Mouse (Mus musculus): Measurements from ENCODE around the gene Angptl3.

DNA sequence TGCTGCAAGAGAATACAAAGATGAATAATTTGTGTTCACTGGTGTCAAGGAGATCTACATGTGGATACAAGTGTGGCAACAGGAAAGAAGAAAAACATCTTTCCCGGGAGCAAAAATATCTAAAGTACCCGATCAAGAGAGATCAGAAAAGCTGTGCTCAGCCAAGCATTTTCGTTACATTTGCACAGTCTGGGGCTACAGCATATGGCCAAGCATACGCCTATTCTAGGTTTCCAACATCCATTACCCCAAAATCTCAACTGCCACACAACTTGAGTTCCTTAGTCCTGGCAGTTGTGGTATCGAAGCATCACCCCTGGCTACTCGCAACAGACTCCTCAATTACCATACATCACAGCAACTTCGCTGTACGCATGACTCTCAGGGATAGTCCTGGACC, 8.5 kb upstream of the Angptl3 start:
- TF ChIP-seq ZC3H11A (IDR thresholded peaks at IDR 0.05; ENCODE audit: borderline replicate concordance, low read depth, low read length): no peak
- TF ChIP-seq HCFC1 (IDR thresholded peaks at IDR 0.05; ENCODE audit: borderline replicate concordance, insufficient read depth, low read length): no peak
- TF ChIP-seq CHD2 (IDR thresholded peaks at IDR 0.05; ENCODE audit: low read depth, low read length): no peak
- no peak for TF ChIP-seq ZNF384 (IDR thresholded peaks at IDR 0.05; ENCODE audit: low read depth, low read length)
